Mouse (Mus musculus) lung, adult 2 months (tissue): ENCODE data around the gene Lbh. TPM values are rescaled to one million over a fixed set of nuclear protein-coding genes. Genes with fewer than 3 reads are reported as not detected.

Experiments
- DNase-seq: peaks from one replicate; pipeline ENCODE4 v3.0.0; 2022
- H3K4me1 ChIP-seq: fragments of 200-500 bp; 2 replicates; pipeline ENCODE4 v1.6.1; 2011; ENCODE audit warnings: low read length; ENCODE audit not compliant: control insufficient read depth, insufficient read depth
- H3K4me3 ChIP-seq: fragments of 200-500 bp; replicated peaks from 2 replicates; pipeline ENCODE3; 2011; ENCODE audit warnings: low read depth, mild to moderate bottlenecking, control low read depth, low read length; ENCODE audit errors: extremely low read depth
- CTCF ChIP-seq: fragments of 200-500 bp; IDR thresholded peaks from 2 replicates; pipeline ENCODE4 v1.5.1; 2011; ENCODE audit warnings: mild to moderate bottlenecking, low read length, control low read depth; ENCODE audit not compliant: insufficient read depth
- POLR2A ChIP-seq: fragments of 200-500 bp; IDR thresholded peaks from 2 replicates; pipeline ENCODE4 v1.6.1; 2011; ENCODE audit warnings: low read depth, mild to moderate bottlenecking, control low read depth, low read length, borderline replicate concordance; ENCODE audit errors: extremely low read depth
- whole genome bisulfite sequencing: fragments of 180-500 bp; shearing (Covaris S2); methylation state at CpG from one replicate; pipeline ENCODE4 v1.1.7; 2018; 5-methylcytosine and 5-hydroxymethylcytosine counted together
- polyA plus RNA-seq: library from polyadenylated mRNA; depleted of rRNA; stranded (reverse); fragments of >200 nt; gene quantifications from 2 replicates; pipeline ENCODE4 v1.2.3, GENCODE M21; 2012; rRNA removed

Lbh gene
- polyA plus RNA-seq, 1 experiment, result 253 TPM

DNA sequence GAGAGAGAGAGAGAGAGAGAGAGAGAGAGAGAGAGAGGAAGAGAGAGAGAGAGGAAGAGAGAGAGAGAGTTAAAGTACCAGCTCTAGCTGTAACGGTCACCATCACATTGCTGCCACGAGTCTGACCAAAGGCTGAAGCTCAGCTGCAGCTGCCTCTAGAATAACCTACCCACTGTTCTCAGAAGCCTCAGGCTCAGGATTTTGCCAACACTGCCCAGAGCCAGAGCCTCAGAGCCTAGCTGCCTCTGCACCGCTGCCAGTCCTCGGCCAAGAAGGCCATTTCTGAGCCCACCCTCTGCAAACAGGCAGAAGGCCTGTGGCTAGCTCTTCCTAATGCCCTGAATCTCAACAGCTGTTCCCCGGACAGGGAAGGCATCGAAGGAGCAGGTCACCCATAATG lies 70.9 kb downstream of the Lbh start:
- TF ChIP-seq CTCF (no peak), POLR2A (no peak)
- H3K4me1 ChIP-seq, result no peaks in the 10 kb centered on the region
- DNase-seq, result no peak
- WGBS, result 76% methylated on average over 6 of the region's 6 CpGs
- no peak overlapping the region for H3K4me3 ChIP-seq

Other genes with a start within 250 kb of the Lbh start
- gene Ypel5, start 81.9 kb upstream of the Lbh start, polyA plus RNA-seq, result 17.1 and 19.7 TPM in 2 replicates
- 9.4 and 22.8 TPM in 2 replicates for gene Lclat1, start 189.7 kb downstream of the Lbh start, polyA plus RNA-seq